Mouse (Mus musculus) forebrain, embryonic 11.5 days (tissue): ENCODE results near the gene Extl1. TPM values are rescaled to one million over a fixed set of nuclear protein-coding genes. Genes with fewer than 3 reads are reported as not detected.

ENCODE experiments used
- ATAC-seq: fragments of 200-750 bp; cut with Nextera tagmentation; replicated peaks from 2 replicates; pipeline ENCODE4 v1.8.0; 2017; ENCODE audit warnings: moderate TSS enrichment; ENCODE audit not compliant: low FRiP score
- DNase-seq: peaks from one replicate; pipeline ENCODE4 v3.0.0-alpha.2; 2017; ENCODE audit warnings: low spot score
- H3K27ac ChIP-seq: fragments of 300-500 bp; sonication (generic); 2 replicates; pipeline ENCODE4 v1.5.1; 2014; ENCODE audit warnings: low read depth, low read length
- H3K27me3 ChIP-seq: fragments of 300-500 bp; sonication (generic); 2 replicates; pipeline ENCODE4 v1.6.1; 2014; ENCODE audit warnings: mild to moderate bottlenecking, low read length, mixed read lengths; ENCODE audit not compliant: control insufficient read depth, insufficient read depth
- H3K36me3 ChIP-seq: fragments of 300-500 bp; sonication (generic); 2 replicates; pipeline ENCODE4 v1.6.1; 2014; ENCODE audit warnings: mild to moderate bottlenecking, low read length, moderate library complexity, mixed read lengths; ENCODE audit not compliant: control insufficient read depth, insufficient read depth
- H3K4me1 ChIP-seq: fragments of 300-500 bp; sonication (generic); replicated peaks from 2 replicates; pipeline ENCODE4 v1.6.1; 2014; ENCODE audit warnings: low read length, mixed read lengths; ENCODE audit not compliant: control insufficient read depth, insufficient read depth
- H3K4me2 ChIP-seq: fragments of 300-500 bp; sonication (generic); 2 replicates; pipeline ENCODE4 v1.6.1; 2014; ENCODE audit warnings: low read depth, mild to moderate bottlenecking, low read length, moderate library complexity, mixed read lengths; ENCODE audit not compliant: severe bottlenecking
- H3K4me3 ChIP-seq: fragments of 300-500 bp; sonication (generic); 2 replicates; pipeline ENCODE4 v1.5.1; 2014; ENCODE audit warnings: low read depth, low read length
- H3K9ac ChIP-seq: fragments of 300-500 bp; sonication (generic); 2 replicates; pipeline ENCODE4 v1.6.1; 2014; ENCODE audit warnings: low read length
- H3K9me3 ChIP-seq: fragments of 300-500 bp; sonication (generic); 2 replicates; pipeline ENCODE4 v1.6.1; 2016; ENCODE audit warnings: low read length, mixed read lengths; ENCODE audit not compliant: control insufficient read depth
- WGBS: fragments of 180-500 bp; shearing (Covaris S2); extraction: QIAGEN DNeasy Blood & Tissue Kit; methylation state at CpG from one replicate; pipeline ENCODE4 v1.1.7; 2014; 5-methylcytosine and 5-hydroxymethylcytosine counted together
- polyA plus RNA-seq: library from polyadenylated mRNA; unstranded; fragments of >200 nt; fragmentation: Nextera tagmentation; extraction: Ambion mirVana; gene quantifications from 2 replicates; pipeline ENCODE4 v1.2.1, GENCODE M21; 2014

Gene Extl1
- polyA plus RNA-seq, 1 experiment from 2014 or later = 0.15 TPM

GRCm38 (mm10) chr4:134409286-134409685, 25.6 kb upstream of the Extl1 start:
- H3K36me3 ChIP-seq = no peaks in the 10 kb centered on the region; the same call in 1 of the 2 replicates
- 69% methylated on average over 5 of the region's 5 CpGs for WGBS
- H3K9me3 ChIP-seq = no peaks in the 10 kb centered on the region; the same call in 1 of the 2 replicates
- ATAC-seq = no peak
- no peak for DNase-seq
- no peak overlapping the region for H3K4me3 ChIP-seq
- H3K4me1 ChIP-seq = no peaks in the 10 kb centered on the region
- H3K4me2 ChIP-seq = no peak overlapping the region
- H3K27ac ChIP-seq = no peak overlapping the region
- no peaks in the 10 kb centered on the region for H3K27me3 ChIP-seq
- H3K9ac ChIP-seq = no peak overlapping the region

- Histone ChIP-seq H3K9ac (no peak overlapping the region), H3K9me3 (no peaks in the 10 kb centered on the region), H3K36me3 (no peaks in the 10 kb centered on the region), H3K4me3 (no peak overlapping the region), H3K4me2 (no peak overlapping the region), H3K27ac (no peak overlapping the region), H3K27me3 (no peaks in the 10 kb centered on the region), H3K4me1 (peaks cover 4% of the 10 kb centered on the region; the same call in 1 of the 2 replicates)
- ATAC-seq (no peak), DNase-seq (no peak)
- WGBS = 70% methylated on average over 7 of the region's 7 CpGs
Observed at GRCm38 (mm10) chr4:134403721-134404120, 20.1 kb upstream of the Extl1 start.

GRCm38 (mm10) chr4:134402571-134403262, 19.1 kb upstream of the Extl1 start:
- H3K36me3 ChIP-seq = no peaks in the 10 kb centered on the region

GRCm38 (mm10) chr4:134401856-134402570, 18.4 kb upstream of the Extl1 start:
- Histone ChIP-seq H3K4me3 (no peak overlapping the region), H3K4me1 (peaks cover 7% of the 10 kb centered on the region), H3K9ac (no peak overlapping the region), H3K4me2 (no peak overlapping the region), H3K9me3 (no peaks in the 10 kb centered on the region), H3K36me3 (no peaks in the 10 kb centered on the region), H3K27ac (no peak overlapping the region), H3K27me3 (no peaks in the 10 kb centered on the region)
- DNase-seq = no peak
- 69% methylated on average over 16 of the region's 16 CpGs for WGBS
- ATAC-seq = no peak

More at GRCm38 (mm10) chr4:134402571-134403262, 19.1 kb upstream of the Extl1 start:
- H3K27me3 ChIP-seq = no peaks in the 10 kb centered on the region
- DNase-seq (peak; percentile 51), ATAC-seq (no peak)
- peaks cover 4% of the 10 kb centered on the region; the same call in 1 of the 2 replicates for H3K4me1 ChIP-seq
- WGBS = 88% methylated on average over 16 of the region's 16 CpGs
- no peak overlapping the region for H3K27ac ChIP-seq
- H3K9me3 ChIP-seq = no peaks in the 10 kb centered on the region
- no peak overlapping the region for H3K4me3 ChIP-seq
- no peak overlapping the region for H3K4me2 ChIP-seq
- no peak overlapping the region for H3K9ac ChIP-seq

GRCm38 (mm10) chr4:134401181-134401661, 17.6 kb upstream of the Extl1 start:
- Histone ChIP-seq H3K9ac (peak overlapping the region; percentile 43), H3K36me3 (no peaks in the 10 kb centered on the region), H3K4me2 (peak overlapping the region; percentile 67), H3K27me3 (no peaks in the 10 kb centered on the region), H3K4me1 (peaks cover 7% of the 10 kb centered on the region), H3K27ac (no peak overlapping the region), H3K9me3 (no peaks in the 10 kb centered on the region), H3K4me3 (peak overlapping the region; percentile 26)
- peak; percentile 85 for DNase-seq
- WGBS = 6% methylated on average over 14 of the region's 19 CpGs
- peak; percentile 66 for ATAC-seq

GRCm38 (mm10) chr4:134400206-134400605, 16.6 kb upstream of the Extl1 start:
- Histone ChIP-seq H3K4me2 (no peak overlapping the region), H3K9ac (no peak overlapping the region), H3K4me3 (no peak overlapping the region), H3K4me1 (peaks cover 9% of the 10 kb centered on the region), H3K9me3 (no peaks in the 10 kb centered on the region), H3K27me3 (no peaks in the 10 kb centered on the region), H3K36me3 (no peaks in the 10 kb centered on the region), H3K27ac (no peak overlapping the region)
- peak; percentile 49 for DNase-seq
- 28% methylated on average over 5 of the region's 5 CpGs for WGBS
- ATAC-seq = no peak

- ATAC-seq = no peak
- 88% methylated on average over 9 of the region's 9 CpGs for WGBS
- H3K4me3 ChIP-seq = no peak overlapping the region
- no peak overlapping the region for H3K9ac ChIP-seq
- DNase-seq = no peak
- H3K4me2 ChIP-seq = no peak overlapping the region
- no peaks in the 10 kb centered on the region for H3K27me3 ChIP-seq
- no peaks in the 10 kb centered on the region for H3K9me3 ChIP-seq
- peaks cover 9% of the 10 kb centered on the region for H3K4me1 ChIP-seq
- no peaks in the 10 kb centered on the region for H3K36me3 ChIP-seq
- H3K27ac ChIP-seq = no peak overlapping the region
Observed at GRCm38 (mm10) chr4:134397732-134398131, 14.1 kb upstream of the Extl1 start.

- H3K36me3 ChIP-seq = no peaks in the 10 kb centered on the region
- H3K9me3 ChIP-seq = no peaks in the 10 kb centered on the region
- no peak for DNase-seq
- H3K27ac ChIP-seq = no peak overlapping the region
- 38% methylated on average over 7 of the region's 7 CpGs for WGBS
- H3K9ac ChIP-seq = peak overlapping the region; percentile 20; the same call in 1 of the 2 replicates
- no peak for ATAC-seq
- peak overlapping the region; percentile 83; the same call in 1 of the 2 replicates for H3K4me2 ChIP-seq
- no peak overlapping the region; the same call in 1 of the 2 replicates for H3K4me3 ChIP-seq
- no peaks in the 10 kb centered on the region for H3K27me3 ChIP-seq
- peaks cover 9% of the 10 kb centered on the region for H3K4me1 ChIP-seq
Observed at GRCm38 (mm10) chr4:134397121-134397520, 13.5 kb upstream of the Extl1 start.
